Mouse (Mus musculus) midbrain, embryonic 13.5 days (tissue): ENCODE data around the gene Dnhd1. TPM values are rescaled to one million over a fixed set of nuclear protein-coding genes. Genes with fewer than 3 reads are reported as not detected.
A peak's percentile ranks its signal among the peaks of the same experiment; 100 is the strongest.

ENCODE experiments used
- ATAC-seq: fragments of 200-750 bp; cut with Nextera tagmentation; 2 replicates; pipeline ENCODE4 v1.8.0; 2017; ENCODE audit warnings: mild to moderate bottlenecking, moderate TSS enrichment, moderate library complexity
- H3K27ac ChIP-seq: fragments of 300-500 bp; sonication (generic); 2 replicates; pipeline ENCODE4 v1.5.1; 2015; ENCODE audit warnings: inconsistent platforms, mild to moderate bottlenecking, moderate library complexity
- H3K27me3 ChIP-seq: fragments of 300-500 bp; sonication (generic); 2 replicates; pipeline ENCODE4 v1.6.1; 2015; ENCODE audit warnings: mild to moderate bottlenecking, inconsistent platforms
- H3K36me3 ChIP-seq: fragments of 300-500 bp; sonication (generic); 2 replicates; pipeline ENCODE4 v1.6.1; 2015; ENCODE audit warnings: mild to moderate bottlenecking, inconsistent platforms
- H3K4me1 ChIP-seq: fragments of 300-500 bp; sonication (generic); replicated peaks from 2 replicates; pipeline ENCODE4 v1.6.1; 2015; ENCODE audit warnings: inconsistent platforms
- H3K4me2 ChIP-seq: fragments of 300-500 bp; sonication (generic); replicated peaks from 2 replicates; pipeline ENCODE4 v1.6.1; 2015; ENCODE audit warnings: moderate library complexity, mild to moderate bottlenecking, inconsistent platforms
- H3K4me3 ChIP-seq: fragments of 300-500 bp; sonication (generic); replicated peaks from 2 replicates; pipeline ENCODE4 v1.5.1; 2015; ENCODE audit warnings: mild to moderate bottlenecking, inconsistent platforms
- H3K9ac ChIP-seq: fragments of 300-500 bp; sonication (generic); replicated peaks from 2 replicates; pipeline ENCODE4 v1.6.1; 2015; ENCODE audit warnings: mild to moderate bottlenecking, inconsistent platforms
- H3K9me3 ChIP-seq: fragments of 300-500 bp; sonication (generic); 2 replicates; pipeline ENCODE4 v1.6.1; 2016; ENCODE audit warnings: mild to moderate bottlenecking, inconsistent platforms
- WGBS: fragments of 180-500 bp; shearing (Covaris S2); methylation state at CpG from one replicate; pipeline ENCODE4 v1.1.7; 2015; 5-methylcytosine and 5-hydroxymethylcytosine counted together
- polyA plus RNA-seq: library from polyadenylated mRNA; unstranded; fragments of >200 nt; fragmentation: Nextera tagmentation; extraction: Ambion mirVana; gene quantifications from 2 replicates; pipeline ENCODE4 v1.2.1, GENCODE M21; 2015

Gene Dnhd1
- polyA plus RNA-seq = 1.7 and 2.5 TPM in 2 replicates

GRCm38 (mm10) chr7:105650639-105651435 lies at the start of gene Dnhd1:
TSS of gene Dnhd1 (plus strand) at chr7:105650827.
- ATAC-seq = peak; percentile 94
- H3K9ac ChIP-seq = peak within 1 kb of the TSS; percentile 59
- H3K9me3 ChIP-seq = no peaks in the 10 kb centered on the region
- H3K4me1 ChIP-seq = peaks cover 11% of the 10 kb centered on the region
- H3K27me3 ChIP-seq = no peaks in the 10 kb centered on the region
- H3K36me3 ChIP-seq = peaks cover 3% of the 10 kb centered on the region; the same call in 1 of the 2 replicates
- H3K4me3 ChIP-seq = peak within 1 kb of the TSS; percentile 32
- 3% methylated on average over 17 of the region's 17 CpGs for WGBS
- H3K27ac ChIP-seq = no peak within 1 kb of the TSS
- peak within 1 kb of the TSS; percentile 60 for H3K4me2 ChIP-seq

GRCm38 (mm10) chr7:105602860-105603623 lies 47.6 kb upstream of the Dnhd1 start:
- Histone ChIP-seq H3K36me3 (no peaks in the 10 kb centered on the region), H3K4me1 (no peaks in the 10 kb centered on the region), H3K4me2 (no peak overlapping the region), H3K27ac (no peak overlapping the region), H3K27me3 (no peaks in the 10 kb centered on the region), H3K4me3 (no peak overlapping the region), H3K9me3 (0 out of 2 replicates have a peak, but pooled peaks cover 6% of the 10 kb centered on the region), H3K9ac (no peak overlapping the region)
- ATAC-seq = peak; percentile 86
- 38% methylated on average over 9 of the region's 9 CpGs for WGBS

GRCm38 (mm10) chr7:105608467-105608866 lies 42.2 kb upstream of the Dnhd1 start:
- WGBS = 95% methylated on average over 3 of the region's 3 CpGs

GRCm38 (mm10) chr7:105611767-105612166 lies 38.9 kb upstream of the Dnhd1 start:
- H3K27me3 ChIP-seq = no peaks in the 10 kb centered on the region
- H3K27ac ChIP-seq = no peak overlapping the region
- H3K9ac ChIP-seq = no peak overlapping the region
- H3K4me3 ChIP-seq = no peak overlapping the region
- peaks cover 78% of the 10 kb centered on the region for H3K36me3 ChIP-seq
- 100% methylated on average over 1 of the region's 1 CpGs for WGBS
- H3K4me2 ChIP-seq = no peak overlapping the region
- no peaks in the 10 kb centered on the region for H3K9me3 ChIP-seq
- no peak for ATAC-seq
- H3K4me1 ChIP-seq = no peaks in the 10 kb centered on the region

More at GRCm38 (mm10) chr7:105608467-105608866, 42.2 kb upstream of the Dnhd1 start:
- no peak for ATAC-seq
- H3K4me3 ChIP-seq = no peak overlapping the region
- H3K36me3 ChIP-seq = peaks cover 45% of the 10 kb centered on the region
- no peaks in the 10 kb centered on the region for H3K4me1 ChIP-seq
- no peak overlapping the region for H3K9ac ChIP-seq
- H3K27ac ChIP-seq = no peak overlapping the region
- H3K9me3 ChIP-seq = 0 out of 2 replicates have a peak, but pooled peaks cover 6% of the 10 kb centered on the region
- H3K27me3 ChIP-seq = no peaks in the 10 kb centered on the region
- no peak overlapping the region for H3K4me2 ChIP-seq

GRCm38 (mm10) chr7:105614400-105614799 lies 36.2 kb upstream of the Dnhd1 start:
- no peak for ATAC-seq
- Histone ChIP-seq H3K9ac (no peak overlapping the region), H3K36me3 (peaks cover 100% of the 10 kb centered on the region), H3K9me3 (no peaks in the 10 kb centered on the region), H3K4me2 (no peak overlapping the region), H3K4me3 (no peak overlapping the region), H3K27ac (no peak overlapping the region), H3K4me1 (no peaks in the 10 kb centered on the region), H3K27me3 (no peaks in the 10 kb centered on the region)
- WGBS = 100% methylated on average over 1 of the region's 1 CpGs

GRCm38 (mm10) chr7:105615720-105616119 lies 34.9 kb upstream of the Dnhd1 start:
- Histone ChIP-seq H3K4me3 (no peak overlapping the region), H3K4me1 (no peaks in the 10 kb centered on the region), H3K4me2 (no peak overlapping the region), H3K36me3 (peaks cover 100% of the 10 kb centered on the region), H3K9ac (no peak overlapping the region), H3K27ac (no peak overlapping the region), H3K27me3 (no peaks in the 10 kb centered on the region), H3K9me3 (no peaks in the 10 kb centered on the region)
- WGBS = 94% methylated on average over 1 of the region's 1 CpGs
- ATAC-seq = no peak

GRCm38 (mm10) chr7:105616561-105616960 lies 34.1 kb upstream of the Dnhd1 start:
- Histone ChIP-seq H3K27ac (no peak overlapping the region), H3K4me1 (no peaks in the 10 kb centered on the region), H3K9ac (no peak overlapping the region), H3K9me3 (no peaks in the 10 kb centered on the region), H3K4me2 (no peak overlapping the region), H3K36me3 (peaks cover 100% of the 10 kb centered on the region), H3K27me3 (no peaks in the 10 kb centered on the region), H3K4me3 (no peak overlapping the region)
- ATAC-seq = no peak
- WGBS = 91% methylated on average over 6 of the region's 6 CpGs

GRCm38 (mm10) chr7:105617810-105618209 lies 32.8 kb upstream of the Dnhd1 start:
- no peaks in the 10 kb centered on the region for H3K9me3 ChIP-seq
- H3K9ac ChIP-seq = no peak overlapping the region
- H3K27ac ChIP-seq = no peak overlapping the region
- H3K4me1 ChIP-seq = no peaks in the 10 kb centered on the region
- H3K36me3 ChIP-seq = peaks cover 99% of the 10 kb centered on the region
- 96% methylated on average over 22 of the region's 22 CpGs for WGBS
- no peak overlapping the region for H3K4me3 ChIP-seq
- no peak overlapping the region for H3K4me2 ChIP-seq
- ATAC-seq = peak; percentile 60
- H3K27me3 ChIP-seq = no peaks in the 10 kb centered on the region

- 65% methylated on average over 3 of the region's 3 CpGs for WGBS
Observed at GRCm38 (mm10) chr7:105619701-105620100, 30.9 kb upstream of the Dnhd1 start.

GRCm38 (mm10) chr7:105621053-105621452 lies 29.6 kb upstream of the Dnhd1 start:
- no peaks in the 10 kb centered on the region for H3K4me1 ChIP-seq
- H3K9me3 ChIP-seq = no peaks in the 10 kb centered on the region
- no peak overlapping the region for H3K9ac ChIP-seq
- no peak for ATAC-seq
- H3K4me3 ChIP-seq = no peak overlapping the region
- WGBS = 80% methylated on average over 4 of the region's 4 CpGs
- H3K27me3 ChIP-seq = no peaks in the 10 kb centered on the region
- H3K36me3 ChIP-seq = peaks cover 94% of the 10 kb centered on the region
- H3K27ac ChIP-seq = no peak overlapping the region
- H3K4me2 ChIP-seq = no peak overlapping the region

More at GRCm38 (mm10) chr7:105619701-105620100, 30.9 kb upstream of the Dnhd1 start:
- ATAC-seq = no peak
- H3K4me1 ChIP-seq = no peaks in the 10 kb centered on the region
- H3K9me3 ChIP-seq = no peaks in the 10 kb centered on the region
- H3K4me3 ChIP-seq = no peak overlapping the region
- H3K27ac ChIP-seq = no peak overlapping the region
- H3K36me3 ChIP-seq = peaks cover 97% of the 10 kb centered on the region
- H3K9ac ChIP-seq = no peak overlapping the region
- H3K4me2 ChIP-seq = no peak overlapping the region
- no peaks in the 10 kb centered on the region for H3K27me3 ChIP-seq

- Histone ChIP-seq H3K9me3 (no peaks in the 10 kb centered on the region), H3K4me3 (no peak overlapping the region), H3K27me3 (no peaks in the 10 kb centered on the region), H3K27ac (no peak overlapping the region), H3K36me3 (peaks cover 87% of the 10 kb centered on the region), H3K4me2 (no peak overlapping the region), H3K9ac (no peak overlapping the region), H3K4me1 (no peaks in the 10 kb centered on the region)
- WGBS = 86% methylated on average over 8 of the region's 8 CpGs
- no peak for ATAC-seq
Observed at GRCm38 (mm10) chr7:105621646-105622292, 28.9 kb upstream of the Dnhd1 start.

GRCm38 (mm10) chr7:105625397-105625796 lies 25.2 kb upstream of the Dnhd1 start:
- Histone ChIP-seq H3K9me3 (no peaks in the 10 kb centered on the region), H3K27ac (no peak overlapping the region), H3K9ac (no peak overlapping the region), H3K4me3 (no peak overlapping the region), H3K36me3 (peaks cover 51% of the 10 kb centered on the region), H3K27me3 (no peaks in the 10 kb centered on the region), H3K4me2 (no peak overlapping the region), H3K4me1 (peaks cover 21% of the 10 kb centered on the region)
- 84% methylated on average over 6 of the region's 6 CpGs for whole genome bisulfite sequencing
- ATAC-seq = no peak
